Mouse (Mus musculus) heart, postnatal 0 days (tissue): ENCODE measurements around the gene Ptges3l.

Source experiments
- CTCF ChIP-seq: IDR thresholded peaks from 2 replicates; pipeline ENCODE4 v1.5.1; 2016; ENCODE audit warnings: antibody characterized with exemption, control low read depth, low read depth
- EP300 ChIP-seq: IDR thresholded peaks from 2 replicates; pipeline ENCODE4 v1.6.1; 2016; ENCODE audit warnings: antibody characterized with exemption, low read depth

DNA sequence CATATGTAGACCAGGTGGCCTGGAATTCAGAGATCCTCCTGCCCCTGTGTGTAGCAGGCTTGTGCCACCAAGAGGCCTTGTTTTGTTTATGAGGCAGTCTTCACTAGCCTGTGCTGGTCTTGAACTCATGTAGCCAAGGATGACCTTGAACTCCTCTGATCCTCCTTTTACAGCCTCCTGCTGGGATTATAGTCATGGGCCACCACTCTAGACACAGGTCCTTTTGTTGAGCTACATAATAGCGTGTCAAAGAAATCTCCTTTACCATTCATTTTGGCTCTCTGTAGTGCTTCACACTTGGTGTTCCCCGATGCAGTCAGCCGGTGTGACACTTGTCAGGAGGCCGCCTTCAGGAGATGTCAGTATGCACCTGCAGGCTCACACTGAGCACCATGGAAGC is 11.8 kb upstream of the Ptges3l start:
- TF ChIP-seq CTCF = no peak
- no peak for TF ChIP-seq EP300
